Mouse (Mus musculus): ENCODE data around the gene Ndufa1. TPM values are rescaled to one million over a fixed set of nuclear protein-coding genes. Genes with fewer than 3 reads are reported as not detected.
"Not testable (repeated sequence)": the region's sequence is repeated elsewhere in the genome, so short reads cannot be mapped to it uniquely, and the experiment has no call there.

Ndufa1 gene
- polyA plus RNA-seq (2012; rRNA removed), result 111 and 169 TPM in 2 replicates
- 253 and 273 TPM in 2 replicates for polyA plus RNA-seq (2014; fragmentation: Nextera tagmentation; extraction: Ambion mirVana)

DNA sequence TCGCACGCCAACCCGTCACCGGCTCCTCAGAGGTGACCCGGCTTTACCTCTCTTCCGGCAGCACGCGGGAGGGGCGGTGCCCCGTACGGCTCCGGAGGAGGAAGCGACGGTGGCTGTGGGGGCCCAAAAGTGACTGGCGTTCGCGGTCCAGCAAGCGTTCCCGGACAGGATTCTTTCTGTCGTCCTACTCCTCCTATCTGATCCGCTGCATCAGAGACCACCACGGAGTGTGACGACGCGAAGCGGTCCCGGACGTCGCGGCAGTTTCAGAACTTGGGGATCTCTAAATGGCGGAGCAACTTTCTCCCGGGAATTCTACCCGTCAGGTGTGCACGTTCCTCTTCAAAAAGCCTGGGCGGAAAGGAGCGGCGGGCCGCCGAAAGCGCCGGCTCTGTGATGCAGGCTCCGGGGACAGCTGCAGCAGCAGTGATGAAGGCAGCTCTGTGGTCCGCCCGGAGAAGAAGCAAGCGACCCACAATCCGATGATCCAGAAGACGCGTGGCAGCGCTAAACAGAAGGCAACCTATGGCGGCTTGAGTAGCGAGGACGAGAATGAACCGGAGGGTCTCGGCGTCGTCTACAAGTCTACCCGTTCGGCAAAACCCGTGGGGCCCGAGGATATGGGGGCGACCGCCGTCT is at the start of gene Ndufa1, which contains the start of gene Rnf113a1:
Gene Ndufa1, minus strand, starts transcription at position 59 of the 639 bp plus-strand sequence.
Gene Rnf113a1, plus strand, starts transcription at position 141 of the 639 bp plus-strand sequence.
- 10% methylated on average over 59 of the region's 63 CpGs for WGBS (ENCODE audit: insufficient replicate concordance)

DNA sequence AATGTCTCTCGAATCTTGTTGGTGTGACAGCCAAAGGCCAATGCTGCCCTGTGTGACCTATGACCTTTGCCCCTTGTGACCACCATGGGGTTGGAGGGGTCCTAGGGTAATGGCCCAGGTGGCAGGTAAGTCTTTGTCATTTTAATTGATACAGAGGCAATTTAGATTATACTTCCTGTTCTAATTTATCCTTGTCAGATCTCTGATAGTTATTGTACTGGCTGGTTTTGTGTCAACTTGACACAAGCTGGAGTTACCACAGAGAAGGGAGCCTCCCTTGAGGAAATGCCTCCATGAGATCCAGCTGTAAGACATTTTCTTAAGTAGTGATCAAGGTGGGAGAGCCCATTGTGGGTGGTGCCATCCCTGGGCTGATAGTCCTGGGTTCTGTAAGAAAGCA is 31.2 kb upstream of the Ndufa1 start, which contains the start of gene Rhox1:
Gene Rhox1, minus strand, starts transcription at position 101 of the 400 bp plus-strand sequence.
- not testable (repeated sequence) for H3K36me3 ChIP-seq (replicated peaks; ENCODE audit: control insufficient read depth, insufficient read depth, low read depth); H3K4me2 ChIP-seq (ENCODE audit: low read depth); H3K27me3 ChIP-seq (ENCODE audit: control insufficient read depth, insufficient read depth, low read length); H3K4me1 ChIP-seq (replicated peaks; ENCODE audit: control insufficient read depth in 2 of 2, insufficient read depth in 2 of 2, low read length in 1 of 2); H3K9ac ChIP-seq (replicated peaks); H3K27ac ChIP-seq; DNase-seq (ENCODE audit: low read depth in 3 of 3, low spot score in 3 of 3); H3K9me3 ChIP-seq (ENCODE audit: control insufficient read depth, low read length); ATAC-seq (ENCODE audit: insufficient read depth); H3K4me3 ChIP-seq (ENCODE audit: insufficient read depth in 1 of 2, low read depth in 2 of 2, low read length in 2 of 2)
- 48% methylated on average over 1 of the region's 1 CpGs for WGBS (ENCODE audit: insufficient replicate concordance)

More for the DNA sequence above, at the start of gene Ndufa1, which contains the start of gene Rnf113a1:
- Histone ChIP-seq H3K27ac (no peak within 1 kb of the TSS), H3K36me3 (replicated peaks; ENCODE audit: control insufficient read depth, insufficient read depth, low read depth) (no peaks in the 10 kb centered on the region), H3K4me1 (replicated peaks; ENCODE audit: control insufficient read depth in 2 of 2, insufficient read depth in 2 of 2, low read length in 1 of 2) (peaks cover 0 to 5% of the 10 kb centered on the region in 2 experiments; a peak in 1 of 4 replicates), H3K27me3 (ENCODE audit: control insufficient read depth, insufficient read depth, low read length) (no peaks in the 10 kb centered on the region), H3K9me3 (ENCODE audit: control insufficient read depth, low read length) (no peaks in the 10 kb centered on the region), H3K9ac (replicated peaks) (peak within 1 kb of the TSS; percentile 68), H3K4me3 (ENCODE audit: insufficient read depth in 1 of 2, low read depth in 2 of 2, low read length in 2 of 2) (peak within 1 kb of the TSS; percentile 72 to 87), H3K4me2 (ENCODE audit: low read depth) (peak within 1 kb of the TSS; percentile 75)
- peak; percentile 59 to 66 (median 63) for DNase-seq (ENCODE audit: low read depth in 3 of 3, low spot score in 3 of 3)
- peak; percentile 92 for ATAC-seq (ENCODE audit: insufficient read depth)
- TF ChIP-seq EP300 (IDR thresholded peaks at IDR 0.05; ENCODE audit: low read depth), result no peak

- DNase-seq (ENCODE audit: low read depth in 3 of 3, low spot score in 3 of 3) (no peak), ATAC-seq (ENCODE audit: insufficient read depth) (no peak)
- H3K4me2 ChIP-seq (ENCODE audit: low read depth), result no peak within 1 kb of the TSS
- no peaks in the 10 kb centered on the region for H3K36me3 ChIP-seq (replicated peaks; ENCODE audit: control insufficient read depth, insufficient read depth, low read depth)
- 75% methylated on average over 10 of the region's 10 CpGs for WGBS (ENCODE audit: insufficient replicate concordance)
- H3K9me3 ChIP-seq (ENCODE audit: control insufficient read depth, low read length), result no peaks in the 10 kb centered on the region
- H3K27ac ChIP-seq, result no peak within 1 kb of the TSS
- TF ChIP-seq CTCF (IDR thresholded peaks at IDR 0.05; ENCODE audit: low read depth), result no peak
- TF ChIP-seq EP300 (IDR thresholded peaks at IDR 0.05; ENCODE audit: low read depth), result no peak
- H3K4me3 ChIP-seq (ENCODE audit: insufficient read depth in 1 of 2, low read depth in 2 of 2, low read length in 2 of 2), result no peak within 1 kb of the TSS
- no peak within 1 kb of the TSS for H3K9ac ChIP-seq (replicated peaks)
- no peaks in the 10 kb centered on the region for H3K27me3 ChIP-seq (ENCODE audit: control insufficient read depth, insufficient read depth, low read length)
- no peaks in the 10 kb centered on the region for H3K4me1 ChIP-seq (replicated peaks; ENCODE audit: control insufficient read depth in 2 of 2, insufficient read depth in 2 of 2, low read length in 1 of 2)
Measured at GRCm38 (mm10) chrX:37210941-37211340, 20.0 kb upstream of the Ndufa1 start, which contains the start of gene Gm9. Gm9 (minus strand) TSS chrX:37211041.

- Histone ChIP-seq H3K4me1 (replicated peaks; ENCODE audit: control insufficient read depth in 2 of 2, insufficient read depth in 2 of 2, low read length in 1 of 2) (no peaks in the 10 kb centered on the region), H3K9ac (replicated peaks) (no peak overlapping the region), H3K27ac (no peak overlapping the region), H3K36me3 (replicated peaks; ENCODE audit: control insufficient read depth, insufficient read depth, low read depth) (no peaks in the 10 kb centered on the region), H3K4me2 (ENCODE audit: low read depth) (no peak overlapping the region), H3K27me3 (ENCODE audit: control insufficient read depth, insufficient read depth, low read length) (no peaks in the 10 kb centered on the region), H3K9me3 (ENCODE audit: control insufficient read depth, low read length) (no peaks in the 10 kb centered on the region), H3K4me3 (ENCODE audit: insufficient read depth in 1 of 2, low read depth in 2 of 2, low read length in 2 of 2) (no peak overlapping the region)
- TF ChIP-seq EP300 (IDR thresholded peaks at IDR 0.05; ENCODE audit: low read depth), result no peak
- no peak for TF ChIP-seq CTCF (IDR thresholded peaks at IDR 0.05; ENCODE audit: low read depth)
- no peak for DNase-seq (ENCODE audit: low read depth in 3 of 3, low spot score in 3 of 3)
- WGBS (ENCODE audit: insufficient replicate concordance), result 37% methylated on average over 8 of the region's 8 CpGs
- ATAC-seq (ENCODE audit: insufficient read depth), result no peak
Measured at GRCm38 (mm10) chrX:37198676-37199075, 7.7 kb upstream of the Ndufa1 start.

DNA sequence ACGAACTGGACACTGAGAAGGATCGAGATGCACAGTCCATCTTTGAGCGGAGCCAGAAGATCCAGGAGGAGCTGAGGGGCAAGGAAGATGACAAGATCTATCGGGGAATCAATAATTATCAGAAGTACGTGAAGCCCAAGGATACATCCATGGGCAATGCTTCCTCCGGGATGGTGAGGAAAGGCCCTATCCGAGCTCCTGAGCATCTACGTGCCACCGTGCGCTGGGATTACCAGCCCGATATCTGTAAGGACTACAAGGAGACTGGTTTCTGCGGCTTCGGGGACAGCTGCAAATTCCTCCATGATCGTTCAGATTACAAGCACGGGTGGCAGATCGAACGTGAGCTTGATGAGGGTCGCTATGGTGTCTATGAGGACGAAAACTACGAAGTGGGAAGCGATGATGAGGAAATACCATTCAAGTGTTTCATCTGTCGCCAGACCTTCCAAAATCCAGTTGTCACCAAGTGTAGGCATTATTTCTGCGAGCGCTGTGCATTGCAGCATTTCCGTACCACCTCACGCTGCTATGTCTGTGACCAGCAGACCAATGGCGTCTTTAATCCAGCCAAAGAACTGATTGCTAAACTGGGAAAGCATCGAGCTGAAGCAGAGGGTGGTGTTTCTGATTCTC is 899 bp upstream of the Ndufa1 start:
- DNase-seq (ENCODE audit: low read depth in 3 of 3, low spot score in 3 of 3) (no peak), ATAC-seq (ENCODE audit: insufficient read depth) (no peak)
- Histone ChIP-seq H3K36me3 (replicated peaks; ENCODE audit: control insufficient read depth, insufficient read depth, low read depth) (no peaks in the 10 kb centered on the region), H3K27ac (no peak overlapping the region), H3K9ac (replicated peaks) (peak overlapping the region; percentile 68), H3K27me3 (ENCODE audit: control insufficient read depth, insufficient read depth, low read length) (no peaks in the 10 kb centered on the region), H3K4me3 (ENCODE audit: insufficient read depth in 1 of 2, low read depth in 2 of 2, low read length in 2 of 2) (peak overlapping the region; percentile 72 to 87), H3K4me2 (ENCODE audit: low read depth) (peak overlapping the region; percentile 75), H3K4me1 (replicated peaks; ENCODE audit: control insufficient read depth in 2 of 2, insufficient read depth in 2 of 2, low read length in 1 of 2) (peaks cover 0 to 5% of the 10 kb centered on the region in 2 experiments; a peak in 1 of 4 replicates), H3K9me3 (ENCODE audit: control insufficient read depth, low read length) (no peaks in the 10 kb centered on the region)
- TF ChIP-seq EP300 (IDR thresholded peaks at IDR 0.05; ENCODE audit: low read depth), result no peak
- no peak for TF ChIP-seq CTCF (IDR thresholded peaks at IDR 0.05; ENCODE audit: low read depth)
- 21% methylated on average over 28 of the region's 28 CpGs for WGBS (ENCODE audit: insufficient replicate concordance)

Measured in liver, embryonic 14.5 days (tissue).